Mouse (Mus musculus) cerebellum, adult 11 months (tissue): Measurements from ENCODE around the gene Neb.
"Not testable (repeated sequence)": the region's sequence is repeated elsewhere in the genome, so short reads cannot be mapped to it uniquely, and the experiment has no call there.

Experiments used
- DNase-seq: peaks from one replicate; pipeline ENCODE4 v3.0.0; 2022

Gene Neb

DNA sequence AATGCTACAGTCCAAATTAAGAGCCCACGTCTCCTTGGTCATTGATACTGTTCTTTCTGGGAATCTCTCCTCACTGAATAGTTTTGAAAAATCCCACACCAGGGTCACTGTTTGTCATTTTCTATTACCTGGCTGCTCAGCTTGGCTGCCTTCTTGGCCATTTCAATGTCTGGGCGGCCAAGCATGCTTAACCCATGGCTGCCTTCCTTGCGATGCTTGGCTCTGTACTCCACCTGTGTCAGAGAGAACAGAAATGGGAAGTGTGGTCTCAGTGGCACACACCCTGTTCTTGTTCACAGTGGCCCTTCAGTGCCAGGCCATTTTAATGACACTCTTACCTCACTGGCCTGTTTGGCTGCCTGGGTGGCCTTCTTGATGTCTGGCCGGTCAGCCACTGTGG is 203.3 kb downstream of the Neb start:
- no peak for DNase-seq

DNA sequence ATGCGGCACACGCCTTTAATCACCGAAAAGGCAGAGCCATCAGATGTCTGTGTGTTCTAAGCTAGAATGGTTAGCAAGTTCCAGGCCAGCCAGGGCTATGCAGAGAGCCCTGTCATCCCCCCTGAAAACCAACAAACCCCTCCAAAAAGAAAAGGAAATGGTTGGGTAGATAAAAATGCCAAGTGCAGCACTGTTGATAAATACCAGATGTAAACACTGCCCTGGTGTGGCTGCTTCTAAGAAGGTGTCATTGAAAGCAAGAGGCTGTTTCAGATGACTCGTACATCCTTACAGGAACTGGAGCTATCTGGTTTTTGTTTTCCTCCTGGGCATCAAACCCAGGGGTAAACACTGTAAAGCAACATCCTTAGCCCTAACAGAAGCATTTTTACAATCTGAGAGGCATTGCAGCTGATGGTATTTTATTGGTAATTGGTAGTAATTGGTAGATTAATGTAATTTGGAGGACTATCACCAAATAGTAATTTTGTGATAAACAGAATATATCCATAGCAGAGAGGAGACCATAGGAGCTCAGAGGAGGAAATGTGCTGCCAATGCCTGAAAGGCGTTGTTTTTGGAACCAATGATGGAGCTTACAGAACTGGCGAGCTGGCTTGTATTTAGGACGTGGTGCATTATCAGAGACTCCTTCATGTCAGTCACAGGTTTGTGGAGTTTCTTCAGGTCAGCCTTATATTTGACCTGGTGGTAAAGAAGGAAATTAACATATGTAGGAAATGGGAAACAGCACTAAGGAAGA is 208.8 kb downstream of the Neb start:
- DNase-seq: no peak

DNA sequence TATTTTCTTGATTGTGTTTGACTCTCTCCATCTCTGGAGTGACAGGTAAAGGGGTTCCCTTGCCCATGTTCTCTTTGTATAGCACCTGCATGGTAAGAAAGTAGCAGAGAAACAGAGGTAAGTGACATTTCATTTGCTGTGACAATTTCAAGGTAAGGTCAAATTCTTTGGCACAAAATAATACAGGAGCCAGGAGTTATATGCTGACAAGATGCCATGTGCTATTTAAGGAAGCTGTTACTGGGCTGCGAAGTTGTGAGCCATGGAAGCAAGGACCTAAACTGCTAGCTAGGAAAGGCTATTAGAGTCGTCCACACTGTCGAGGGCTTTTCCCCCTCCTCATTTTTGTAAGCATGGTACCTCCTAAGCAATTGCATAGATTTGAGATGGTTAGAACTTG is 225.2 kb downstream of the Neb start:
- no peak for DNase-seq

DNA sequence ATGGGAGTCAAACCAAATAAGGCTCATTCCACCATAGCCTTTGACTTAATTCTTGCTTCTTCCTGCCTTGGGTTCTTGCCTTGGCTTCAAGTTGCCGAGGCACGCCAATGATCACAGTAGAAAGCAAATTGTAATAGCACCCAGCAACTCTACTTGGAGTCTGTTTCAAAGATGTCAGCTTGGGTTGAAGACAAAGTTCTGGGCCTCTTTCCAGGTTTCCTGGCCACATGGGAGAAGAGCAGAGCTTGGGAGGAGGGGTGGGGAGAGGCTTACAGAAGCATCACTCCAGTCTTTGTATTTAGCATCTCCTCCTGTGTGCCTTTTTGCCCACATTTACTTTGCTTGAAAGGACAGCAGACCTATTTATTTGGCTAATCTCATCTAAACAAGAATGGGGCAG is 244.9 kb downstream of the Neb start:
- no peak for DNase-seq

DNA sequence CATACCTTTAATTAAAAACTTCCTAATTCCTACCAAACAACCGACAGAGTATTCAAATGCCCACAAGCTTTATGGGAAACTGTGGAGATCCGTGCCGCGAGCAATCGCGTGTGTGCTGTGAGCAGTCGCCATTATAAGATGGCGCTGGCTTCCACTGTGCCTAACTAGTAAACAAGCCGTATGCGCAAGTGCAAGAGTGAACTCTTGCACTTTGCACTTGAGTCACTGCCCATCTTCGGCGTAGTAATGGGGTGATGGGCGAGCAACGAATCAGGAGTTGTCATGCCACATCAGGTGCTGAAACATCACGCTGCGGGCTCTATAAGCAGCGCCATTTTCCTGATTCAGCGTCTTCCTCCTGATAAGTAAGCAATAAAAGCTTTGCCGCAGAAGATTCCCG is 246.9 kb downstream of the Neb start:
- not testable (repeated sequence) for DNase-seq

DNA sequence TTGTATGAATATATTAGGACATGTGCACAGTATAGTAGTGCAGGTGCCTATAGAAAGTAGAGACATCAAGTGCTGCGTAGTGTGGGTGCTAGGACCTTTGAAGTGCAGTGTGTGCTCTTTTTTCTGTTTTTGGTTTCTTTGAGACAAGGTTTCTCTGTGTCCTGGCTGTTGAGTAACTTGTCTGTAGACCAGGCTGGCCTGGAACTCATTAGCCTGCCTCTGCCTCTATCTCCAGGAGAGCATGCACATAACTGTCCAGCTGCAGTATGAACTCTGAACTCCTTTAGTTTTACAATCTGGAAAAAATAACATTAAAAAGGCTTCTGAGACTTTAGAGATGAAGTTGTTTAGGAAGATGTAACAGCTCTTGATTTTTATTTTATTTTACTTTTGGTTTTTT is 264.2 kb downstream of the Neb start:
- no peak for DNase-seq
